Mouse (Mus musculus): ENCODE data around the gene En2. TPM values are rescaled to one million over a fixed set of nuclear protein-coding genes. Genes with fewer than 3 reads are reported as not detected.

En2 gene
- total RNA-seq, 2 experiments from 2014 or later, result 0.33 to 0.46 TPM

- DNase-seq, result no peak
These were observed 12.8 kb downstream of the En2 start for GRCm38 (mm10) chr5:28178322-28178721.

- no peak for DNase-seq
These were observed 13.8 kb downstream of the En2 start for GRCm38 (mm10) chr5:28179237-28179790.

GRCm38 (mm10) chr5:28191201-28192098 lies 26.0 kb downstream of the En2 start:
- no peak for DNase-seq

- DNase-seq, result no peak
These were observed 26.6 kb downstream of the En2 start for GRCm38 (mm10) chr5:28192099-28192454.

GRCm38 (mm10) chr5:28195473-28195872 lies 30.0 kb downstream of the En2 start:
- DNase-seq, result no peak

GRCm38 (mm10) chr5:28199089-28199873 lies 33.8 kb downstream of the En2 start:
- DNase-seq, result no peak

- DNase-seq, result no peak
These were observed 37.6 kb downstream of the En2 start for GRCm38 (mm10) chr5:28203086-28203485.

- DNase-seq, result no peak
These were observed 39.2 kb downstream of the En2 start for GRCm38 (mm10) chr5:28204678-28205077.

- no peak for DNase-seq
These were observed 41.0 kb downstream of the En2 start for GRCm38 (mm10) chr5:28206448-28206847.

- DNase-seq, result no peak
These were observed 41.5 kb downstream of the En2 start for GRCm38 (mm10) chr5:28207043-28207442.

GRCm38 (mm10) chr5:28208726-28209520 lies 43.4 kb downstream of the En2 start:
- no peak for DNase-seq

- DNase-seq, result no peak
These were observed 44.3 kb downstream of the En2 start for GRCm38 (mm10) chr5:28209549-28210431.

GRCm38 (mm10) chr5:28210591-28211550 lies 45.4 kb downstream of the En2 start:
- DNase-seq, result no peak

GRCm38 (mm10) chr5:28211651-28212310 lies 46.3 kb downstream of the En2 start:
- DNase-seq, result no peak

GRCm38 (mm10) chr5:28213441-28213840 lies 47.9 kb downstream of the En2 start:
- no peak for DNase-seq

GRCm38 (mm10) chr5:28219596-28219995 lies 54.1 kb downstream of the En2 start:
- no peak for DNase-seq
